Mouse (Mus musculus) forebrain, postnatal 0 days (tissue): ENCODE measurements at regions not wholly inside any gene's neighbourhood (a gene's known extent, or its start where the extent isn't known, plus 50 kb on each side); places are given as distances from the start of the nearest gene placed in this dataset.

ENCODE experiments used
- ATAC-seq: fragments of 200-750 bp; cut with Nextera tagmentation; 2 replicates; pipeline ENCODE4 v1.8.0; 2017; ENCODE audit warnings: mild to moderate bottlenecking, moderate library complexity
- DNase-seq: peaks from one replicate; pipeline ENCODE4 v3.0.0-alpha.2; 2015
- H3K27ac ChIP-seq: fragments of 300-500 bp; sonication (generic); 2 replicates; pipeline ENCODE4 v1.5.1; 2014; ENCODE audit warnings: low read depth, mild to moderate bottlenecking, antibody characterized with exemption, low read length, moderate library complexity, mixed read lengths
- H3K27me3 ChIP-seq: fragments of 300-500 bp; sonication (generic); 2 replicates; pipeline ENCODE4 v1.6.1; 2014; ENCODE audit warnings: mild to moderate bottlenecking, low read length, mixed read lengths; ENCODE audit not compliant: insufficient read depth
- H3K36me3 ChIP-seq: fragments of 300-500 bp; sonication (generic); 2 replicates; pipeline ENCODE4 v1.6.1; 2014; ENCODE audit warnings: mild to moderate bottlenecking, moderate library complexity; ENCODE audit not compliant: insufficient read depth
- H3K4me1 ChIP-seq: fragments of 300-500 bp; sonication (generic); 2 replicates; pipeline ENCODE4 v1.6.1; 2014; ENCODE audit warnings: antibody characterized with exemption; ENCODE audit not compliant: insufficient read depth
- H3K4me2 ChIP-seq: fragments of 300-500 bp; sonication (generic); 2 replicates; pipeline ENCODE4 v1.6.1; 2014; ENCODE audit warnings: low read depth, mild to moderate bottlenecking, moderate library complexity
- H3K4me3 ChIP-seq: fragments of 300-500 bp; sonication (generic); 2 replicates; pipeline ENCODE4 v1.5.1; 2014; ENCODE audit warnings: low read depth, low read length, mixed read lengths
- H3K9ac ChIP-seq: fragments of 300-500 bp; sonication (generic); 2 replicates; pipeline ENCODE4 v1.6.1; 2014; ENCODE audit warnings: mild to moderate bottlenecking
- H3K9me3 ChIP-seq: fragments of 300-500 bp; sonication (generic); 2 replicates; pipeline ENCODE4 v1.6.1; 2016; ENCODE audit warnings: low read length
- CTCF ChIP-seq: sonication (generic); IDR thresholded peaks from 2 replicates; pipeline ENCODE4 v1.5.1; 2016; ENCODE audit warnings: antibody characterized with exemption, control low read depth, low read depth
- WGBS: fragments of 180-500 bp; shearing (Covaris S2); extraction: QIAGEN DNeasy Blood & Tissue Kit; methylation state at CpG from one replicate; pipeline ENCODE4 v1.1.7; 2014; 5-methylcytosine and 5-hydroxymethylcytosine counted together

GRCm38 (mm10) chrX:117559063-117559462 lies 544.5 kb downstream of the H2afb1 start:
- Histone ChIP-seq H3K27ac (no peak overlapping the region), H3K9ac (no peak overlapping the region), H3K36me3 (no peaks in the 10 kb centered on the region), H3K9me3 (no peaks in the 10 kb centered on the region), H3K4me1 (no peaks in the 10 kb centered on the region), H3K4me2 (no peak overlapping the region), H3K27me3 (no peaks in the 10 kb centered on the region), H3K4me3 (no peak overlapping the region)
- WGBS = 50% methylated on average over 3 of the region's 3 CpGs
- no peak for TF ChIP-seq CTCF
- DNase-seq (peak; percentile 4), ATAC-seq (peak; percentile 58; the same call in 1 of the 2 replicates)
